Mouse (Mus musculus): ENCODE data around the gene Tecpr2.

Tecpr2 gene

DNA sequence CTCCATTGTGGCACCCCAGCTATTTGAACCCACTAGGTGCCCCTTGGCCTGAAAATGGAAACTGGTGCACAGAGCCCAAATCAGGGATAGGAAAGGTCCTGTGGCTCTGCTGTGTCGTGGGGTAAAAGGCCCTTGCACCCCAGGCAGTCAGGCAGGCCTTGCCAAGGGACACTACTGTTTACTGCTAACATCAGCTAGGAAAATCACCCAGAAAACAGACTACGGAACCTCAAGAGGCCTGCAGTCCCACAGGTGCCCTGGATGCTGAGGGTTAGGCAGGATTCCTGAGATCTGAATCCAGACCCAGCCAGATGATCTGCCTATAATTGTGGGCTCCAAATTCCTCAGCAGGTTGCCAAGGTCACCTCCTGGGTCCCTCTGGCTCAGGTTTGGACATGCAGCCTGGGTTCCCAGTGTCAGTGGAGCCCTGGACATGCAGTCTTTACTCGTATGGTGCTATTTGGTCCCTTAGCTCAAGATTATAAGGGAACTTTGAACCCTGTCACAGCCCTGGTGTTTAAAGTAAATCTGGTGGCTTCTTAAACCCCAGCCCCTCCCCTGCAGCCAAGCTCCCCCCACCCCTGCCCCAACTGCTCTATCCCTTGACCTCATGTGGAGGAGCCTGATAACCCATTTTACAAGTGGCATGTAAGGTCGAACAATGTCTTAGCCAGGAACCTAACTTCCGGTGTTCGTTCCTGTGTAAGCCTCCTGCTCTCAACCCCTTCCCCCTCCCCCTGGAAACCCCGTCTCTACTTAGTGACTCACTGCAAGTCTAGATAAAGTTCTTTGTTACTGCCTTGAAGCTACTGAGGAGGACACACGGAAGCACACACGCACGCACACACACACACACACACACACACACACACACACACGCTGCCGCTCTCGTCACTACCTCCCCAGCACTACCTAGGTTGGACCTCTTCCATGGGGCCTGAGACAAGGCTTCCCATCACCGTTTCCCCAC lies 118.4 kb downstream of the Tecpr2 start:
- DNase-seq (ENCODE audit: low spot score) = peak; percentile 45

DNA sequence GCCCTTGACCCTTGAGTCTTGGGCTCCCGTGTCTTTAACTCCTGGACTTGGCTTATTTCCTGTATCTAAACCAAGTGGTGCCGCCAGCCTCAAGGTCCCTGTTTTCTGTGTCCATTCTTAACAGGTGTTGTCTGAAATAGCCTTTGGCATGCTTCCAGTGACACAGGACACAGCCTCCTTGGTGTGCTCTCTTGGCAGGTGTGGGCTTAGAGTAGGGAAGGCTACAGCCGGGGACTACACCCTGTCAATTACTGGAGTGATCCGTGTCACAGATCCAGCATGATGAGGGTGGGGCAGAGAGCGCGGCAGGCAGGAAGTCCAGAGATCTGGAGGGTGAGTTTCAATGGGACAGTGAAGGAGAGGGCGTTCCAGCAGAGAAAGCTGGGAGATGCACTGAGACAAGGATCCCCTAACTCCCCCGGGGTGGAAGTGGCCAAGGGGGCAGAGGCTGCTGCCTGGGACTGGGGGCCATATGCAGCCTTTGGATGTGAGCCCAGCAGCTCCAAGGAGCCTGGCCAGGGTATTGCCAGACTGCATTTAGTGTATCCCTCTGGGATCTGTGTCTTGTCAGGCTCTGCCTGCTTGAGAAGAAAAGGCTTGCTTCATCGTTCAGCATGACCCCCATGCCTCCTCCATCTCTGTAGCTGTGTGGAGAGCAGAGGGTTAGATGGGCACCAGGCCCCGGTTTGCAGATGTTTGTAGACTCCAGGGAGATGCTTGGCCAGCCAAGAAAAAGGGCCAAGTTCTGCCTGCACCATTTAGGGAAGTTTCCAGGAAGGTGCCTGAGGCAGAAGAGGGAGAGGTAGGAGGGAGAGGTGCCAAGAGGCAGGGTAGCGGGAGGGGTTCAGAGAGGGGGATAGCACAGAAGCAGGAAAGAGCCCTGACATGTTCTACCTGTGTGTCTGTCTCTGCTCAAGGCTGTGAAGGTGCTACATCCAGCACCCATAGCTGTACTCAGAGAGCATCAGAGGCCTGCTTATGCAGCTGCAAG lies 119.7 kb downstream of the Tecpr2 start:
- no peak for DNase-seq (ENCODE audit: low spot score)

DNA sequence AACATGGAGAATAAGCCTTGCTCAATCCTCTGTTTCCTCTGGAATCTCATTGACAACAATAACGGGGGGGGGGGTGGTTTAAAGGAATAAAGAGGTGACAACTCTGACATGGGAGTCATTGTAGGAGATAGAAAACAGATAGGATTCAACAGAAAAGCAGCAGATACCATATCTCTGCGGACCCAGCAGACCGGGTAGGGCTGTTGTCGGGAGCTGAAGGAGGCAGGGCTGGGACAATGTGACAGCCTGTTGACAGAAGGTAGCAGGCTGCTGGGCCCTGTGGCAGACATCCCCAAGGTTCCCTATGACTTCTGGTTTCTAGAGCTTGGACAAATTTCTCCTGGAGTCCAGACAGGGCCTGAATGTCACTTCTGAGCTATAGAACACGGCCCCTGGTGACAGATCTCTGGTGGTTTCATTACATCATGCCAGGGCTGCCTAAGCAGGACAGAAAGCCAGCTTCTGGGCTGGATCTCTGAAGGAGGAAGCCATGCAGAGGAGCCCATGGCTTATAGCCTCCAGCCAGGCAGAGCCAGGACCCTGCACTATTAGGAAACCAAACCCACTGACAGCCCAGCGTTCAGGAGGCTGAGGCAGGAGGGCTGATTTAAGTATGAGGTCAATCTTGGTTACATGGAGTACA lies 120.7 kb downstream of the Tecpr2 start:
- DNase-seq (ENCODE audit: low spot score) = no peak

DNA sequence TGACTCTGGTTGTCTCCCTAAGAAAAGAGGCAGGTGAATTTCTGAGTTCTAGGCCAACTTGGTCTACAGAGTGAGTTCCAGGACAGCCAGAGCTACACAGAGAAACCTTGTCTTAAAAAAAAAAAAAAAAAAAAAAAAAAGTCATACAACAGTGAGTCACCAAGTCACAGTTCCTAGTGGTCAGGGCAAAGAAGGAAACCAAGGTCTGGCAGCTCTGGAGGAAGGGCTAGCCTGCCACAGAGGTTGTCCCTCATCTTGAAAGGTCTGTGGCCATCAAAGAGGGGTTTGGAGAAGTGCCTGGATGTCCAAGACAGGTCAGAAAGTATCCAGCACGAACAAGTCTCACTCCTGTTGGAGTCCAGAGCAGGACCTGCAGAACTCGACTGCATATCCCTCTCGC lies 127.7 kb downstream of the Tecpr2 start:
- no peak for DNase-seq (ENCODE audit: low spot score)

DNA sequence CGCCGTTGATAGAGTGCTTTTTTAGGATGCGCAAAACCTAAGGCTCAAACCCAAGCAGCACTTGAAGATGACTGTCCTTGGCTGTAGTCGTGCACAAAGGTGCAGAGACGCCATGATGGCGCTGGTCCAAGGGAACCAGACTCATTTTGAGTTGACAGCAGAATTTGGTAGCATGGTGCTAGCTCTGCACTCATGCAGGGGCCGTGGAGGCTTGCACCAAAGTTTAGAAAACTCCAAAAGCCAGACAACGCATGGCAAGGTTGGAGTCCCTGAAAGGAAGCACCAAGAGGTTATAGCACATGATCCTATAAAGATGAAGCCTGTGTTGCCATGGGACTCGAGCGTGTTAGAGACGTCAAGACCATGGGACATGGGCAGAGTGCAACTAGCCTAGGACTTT lies 129.0 kb downstream of the Tecpr2 start:
- DNase-seq (ENCODE audit: low spot score) = no peak

DNA sequence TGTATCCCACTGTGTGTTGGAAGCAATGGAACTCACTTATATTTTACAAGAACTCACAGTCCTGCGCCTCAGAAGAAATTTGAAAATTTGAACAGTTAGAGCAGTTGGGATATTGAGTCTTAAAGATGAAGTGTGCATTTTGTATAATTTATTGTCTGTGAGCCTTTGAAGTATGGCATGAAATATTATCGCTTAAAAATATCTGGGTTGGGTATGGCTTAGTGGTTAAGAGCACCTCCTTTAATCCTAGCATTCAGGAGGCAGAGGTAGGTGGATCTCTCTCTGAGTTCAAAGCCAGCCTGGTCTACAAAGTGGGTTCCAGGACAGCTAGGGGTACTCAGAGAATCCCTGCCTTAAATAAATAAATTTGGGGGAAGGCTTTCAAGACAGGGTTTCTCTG lies 130.0 kb downstream of the Tecpr2 start:
- no peak for DNase-seq (ENCODE audit: low spot score)

DNA sequence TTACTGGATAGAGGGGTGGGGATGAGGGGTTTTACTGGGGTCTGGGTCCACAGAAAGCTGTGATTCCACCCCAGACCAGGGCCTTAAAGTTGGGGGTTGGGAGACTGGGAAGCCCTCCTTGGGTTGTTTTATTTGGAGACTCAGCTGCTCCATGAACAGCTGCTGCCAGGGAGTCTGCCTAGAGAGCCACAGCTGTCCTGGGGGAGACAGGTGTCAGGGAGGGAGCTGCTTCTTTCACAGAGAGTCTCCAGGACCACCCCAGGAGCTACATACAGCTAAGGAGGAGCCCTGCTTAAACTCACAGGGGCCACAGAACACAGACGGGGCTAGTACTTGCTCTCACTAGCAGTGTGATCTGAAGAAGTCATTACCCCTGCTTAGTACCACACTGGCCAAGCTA lies 132.1 kb downstream of the Tecpr2 start:
- no peak for DNase-seq (ENCODE audit: low spot score)

DNA sequence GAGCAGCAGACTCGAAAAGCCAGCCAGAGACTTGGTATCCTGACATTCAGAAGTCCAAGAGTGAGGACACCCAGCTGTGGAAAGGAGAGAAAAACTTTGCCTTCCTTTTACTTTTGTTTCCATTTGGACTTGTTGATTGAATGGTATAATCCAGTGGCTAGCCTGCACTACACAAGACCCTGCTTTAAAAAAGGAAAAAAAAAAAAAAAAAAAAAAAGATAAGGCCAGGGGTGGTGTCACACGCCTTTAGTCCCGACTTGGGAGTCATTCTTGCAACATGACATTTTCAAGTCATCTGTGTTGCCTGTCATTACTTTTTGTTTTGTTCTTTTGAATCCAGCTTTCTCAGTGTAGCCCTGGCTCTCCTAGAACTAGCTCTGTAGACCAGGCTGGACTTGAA lies 132.5 kb downstream of the Tecpr2 start:
- no peak for DNase-seq (ENCODE audit: low spot score)

All from embryo, embryonic 10.5 days (tissue).